Mouse (Mus musculus) heart, adult 2 months (tissue): Measurements from ENCODE around the gene Sec14l1.
"Not testable (repeated sequence)": the region's sequence is repeated elsewhere in the genome, so short reads cannot be mapped to it uniquely, and the experiment has no call there.

Source experiments
- CTCF ChIP-seq: fragments of 200-600 bp; IDR thresholded peaks from 2 replicates; pipeline ENCODE4 v1.8.1; 2022; ENCODE audit warnings: antibody characterized with exemption, mild to moderate bottlenecking, moderate library complexity
- EP300 ChIP-seq: fragments of 200-500 bp; IDR thresholded peaks from 2 replicates; pipeline ENCODE4 v1.6.1; 2011; ENCODE audit warnings: low read depth, low read length, control low read depth; ENCODE audit not compliant: insufficient read depth
- POLR2A ChIP-seq: fragments of 200-500 bp; IDR thresholded peaks from 2 replicates; pipeline ENCODE4 v1.6.1; 2011; ENCODE audit warnings: mild to moderate bottlenecking, low read depth, low read length, control low read depth; ENCODE audit not compliant: insufficient read depth

GRCm38 (mm10) chr11:117083882-117084260 lies 31.1 kb upstream of the Sec14l1 start:
- TF ChIP-seq CTCF, EP300, POLR2A: not testable (repeated sequence)
